Mouse (Mus musculus) liver, embryonic 14.5 days (tissue): ENCODE results near the gene Slc36a2.

Source experiments
- CTCF ChIP-seq: IDR thresholded peaks from 2 replicates; pipeline ENCODE4 v1.5.1; 2016; ENCODE audit warnings: antibody characterized with exemption, low read depth, control low read depth
- EP300 ChIP-seq: IDR thresholded peaks from 2 replicates; pipeline ENCODE4 v1.6.1; 2016; ENCODE audit warnings: antibody characterized with exemption, low read depth

DNA sequence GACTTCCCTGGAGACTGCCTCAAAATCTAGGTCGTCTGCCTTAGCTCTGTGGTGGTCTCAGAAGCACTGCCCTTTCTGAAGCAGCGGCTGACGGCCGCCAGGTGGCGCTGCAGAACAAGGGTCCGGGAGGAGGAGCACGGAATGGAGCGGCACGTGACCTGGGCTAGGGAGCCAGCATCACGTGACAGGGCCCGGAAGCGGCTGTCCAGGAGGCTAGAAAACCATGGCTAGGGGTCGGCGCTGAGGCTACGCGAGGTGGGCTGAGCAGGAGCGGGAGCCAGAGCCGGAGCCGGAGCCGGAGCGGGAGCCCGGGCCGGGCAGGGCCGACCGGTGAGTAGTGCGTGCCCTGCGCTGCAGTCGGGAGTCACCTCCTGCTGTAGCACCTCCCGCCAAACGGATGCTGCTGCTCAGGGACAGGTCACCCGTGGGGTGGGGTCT lies 19.3 kb upstream of the Slc36a2 start, which contains the start of gene Slc36a1:
- TF ChIP-seq CTCF, result peak; percentile 99
- no peak for TF ChIP-seq EP300
